Mouse (Mus musculus) ES-Bruce4 (cell line): Measurements from ENCODE around the gene Cplx3. TPM values are rescaled to one million over a fixed set of nuclear protein-coding genes. Genes with fewer than 3 reads are reported as not detected.
A peak's percentile ranks its signal among the peaks of the same experiment; 100 is the strongest.

Source experiments
- H3K27ac ChIP-seq: 2 replicates; pipeline ENCODE4 v1.5.1; 2012; ENCODE audit warnings: low read length, inconsistent platforms; ENCODE audit not compliant: insufficient read depth
- H3K27me3 ChIP-seq: 2 replicates; pipeline ENCODE4 v1.6.1; 2012; ENCODE audit warnings: mild to moderate bottlenecking, low read length, inconsistent platforms; ENCODE audit not compliant: control insufficient read depth, poor library complexity, insufficient read depth, severe bottlenecking
- H3K36me3 ChIP-seq: 2 replicates; pipeline ENCODE4 v1.6.1; 2012; ENCODE audit warnings: inconsistent platforms, mild to moderate bottlenecking, low read length, moderate library complexity; ENCODE audit not compliant: control insufficient read depth, poor library complexity, insufficient read depth, severe bottlenecking
- H3K4me1 ChIP-seq: one replicate; pipeline ENCODE4 v1.8.1; 2011; ENCODE audit warnings: low read length; ENCODE audit not compliant: control insufficient read depth, insufficient read depth
- H3K4me3 ChIP-seq: 2 replicates; pipeline ENCODE4 v1.5.1; 2011; ENCODE audit warnings: low read depth, mild to moderate bottlenecking, low read length
- H3K9ac ChIP-seq: 2 replicates; pipeline ENCODE4 v1.6.1; 2012; ENCODE audit warnings: low read depth, mild to moderate bottlenecking, inconsistent platforms; ENCODE audit not compliant: poor library complexity, severe bottlenecking
- H3K9me3 ChIP-seq: replicated peaks from 2 replicates; pipeline ENCODE4 v1.6.1; 2012; ENCODE audit warnings: mild to moderate bottlenecking, low read length, inconsistent platforms; ENCODE audit not compliant: control insufficient read depth, poor library complexity, insufficient read depth, severe bottlenecking
- CTCF ChIP-seq: IDR thresholded peaks from one replicate; pipeline ENCODE4 v1.8.1; 2011; ENCODE audit warnings: low read depth, low read length
- EP300 ChIP-seq: IDR thresholded peaks from 2 replicates; pipeline ENCODE4 v1.6.1; 2011; ENCODE audit warnings: low read depth, low read length; ENCODE audit not compliant: insufficient read depth
- POLR2A ChIP-seq: IDR thresholded peaks from one replicate; pipeline ENCODE4 v1.8.1; 2011; ENCODE audit warnings: low read length; ENCODE audit not compliant: insufficient read depth
- polyA plus RNA-seq: library from polyadenylated mRNA; stranded (reverse); fragments of >200 nt; gene quantifications from 2 replicates; pipeline ENCODE4 v1.2.4, GENCODE M21; 2011; ENCODE audit warnings: low read depth; ENCODE audit not compliant: missing spikeins, insufficient read depth, insufficient read length

Gene Cplx3
- polyA plus RNA-seq, 1 experiment: not detected

DNA sequence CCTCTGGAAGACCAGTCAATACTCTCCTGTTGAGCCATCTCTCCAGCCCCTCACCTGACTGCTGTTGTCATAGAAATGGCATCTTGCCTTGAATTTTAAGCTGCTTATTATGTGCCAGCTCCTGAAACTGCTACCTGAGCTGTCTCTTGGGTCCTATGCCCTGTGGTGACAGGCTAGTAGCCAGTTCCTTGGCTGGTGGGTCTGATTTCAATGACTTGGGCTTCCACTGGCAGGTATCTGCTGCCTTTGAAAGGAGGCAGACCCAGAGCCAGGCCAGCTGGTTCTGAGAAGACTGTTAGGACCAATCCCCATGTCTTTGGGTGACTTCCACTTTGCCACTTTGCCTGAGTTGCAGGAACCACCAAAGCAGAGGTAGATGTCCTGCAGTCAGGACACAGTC lies 31.7 kb downstream of the Cplx3 start:
- Histone ChIP-seq H3K9ac (no peak overlapping the region), H3K27me3 (no peaks in the 10 kb centered on the region), H3K27ac (no peak overlapping the region), H3K36me3 (peaks cover 3% of the 10 kb centered on the region; the same call in 1 of the 2 replicates), H3K4me3 (no peak overlapping the region), H3K4me1 (no peaks in the 10 kb centered on the region), H3K9me3 (no peaks in the 10 kb centered on the region)
- TF ChIP-seq CTCF (no peak), POLR2A (no peak), EP300 (no peak)

DNA sequence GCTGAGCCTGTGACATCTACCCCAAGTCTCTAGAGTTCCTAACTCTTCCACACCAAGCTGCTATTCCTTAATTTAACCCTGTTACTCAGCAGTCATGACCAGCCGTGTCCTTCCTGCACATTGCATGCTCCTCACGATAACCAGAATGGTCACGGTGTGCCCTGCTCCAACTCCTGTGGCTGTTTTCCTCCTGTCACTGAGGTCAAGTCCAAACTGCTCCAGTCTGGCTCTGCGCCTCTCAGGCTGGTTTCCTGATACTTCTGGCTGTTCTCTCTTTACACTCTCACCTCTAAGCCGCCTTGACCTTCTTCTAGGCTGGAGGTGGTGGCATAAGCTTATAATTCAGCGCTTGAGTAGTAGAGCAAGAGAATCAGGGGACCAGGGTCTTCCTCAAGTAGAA lies 37.6 kb downstream of the Cplx3 start:
- Histone ChIP-seq H3K36me3 (no peaks in the 10 kb centered on the region), H3K27ac (no peak overlapping the region), H3K27me3 (no peaks in the 10 kb centered on the region), H3K9ac (no peak overlapping the region), H3K4me1 (no peaks in the 10 kb centered on the region), H3K4me3 (no peak overlapping the region), H3K9me3 (no peaks in the 10 kb centered on the region)
- TF ChIP-seq CTCF (no peak), EP300 (no peak), POLR2A (no peak)

DNA sequence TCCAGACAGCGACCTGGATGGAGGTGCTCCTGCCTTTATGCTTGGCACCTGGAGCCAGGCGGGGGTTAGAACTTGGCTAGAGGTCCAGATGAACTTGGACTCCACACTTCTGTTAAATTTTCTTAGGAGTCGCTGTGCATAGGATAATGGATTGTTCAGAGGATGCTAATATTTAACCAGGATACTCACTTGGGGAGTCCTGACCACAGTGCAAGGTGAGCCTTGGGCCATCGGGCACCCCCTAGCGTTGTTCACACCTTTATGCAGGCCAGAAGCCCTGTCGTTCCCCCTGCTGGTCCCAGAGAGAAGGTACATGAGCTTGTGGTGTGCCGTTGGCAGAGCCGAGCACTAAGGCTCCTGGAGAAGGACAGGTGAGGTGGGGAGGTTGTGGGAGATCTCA lies 39.2 kb downstream of the Cplx3 start:
- H3K27me3 ChIP-seq: no peaks in the 10 kb centered on the region
- H3K27ac ChIP-seq: no peak overlapping the region
- H3K9me3 ChIP-seq: no peaks in the 10 kb centered on the region
- no peak overlapping the region for H3K9ac ChIP-seq
- no peaks in the 10 kb centered on the region for H3K36me3 ChIP-seq
- TF ChIP-seq EP300: no peak
- no peak for TF ChIP-seq POLR2A
- peak; percentile 70 for TF ChIP-seq CTCF
- H3K4me1 ChIP-seq: no peaks in the 10 kb centered on the region
- H3K4me3 ChIP-seq: no peak overlapping the region

DNA sequence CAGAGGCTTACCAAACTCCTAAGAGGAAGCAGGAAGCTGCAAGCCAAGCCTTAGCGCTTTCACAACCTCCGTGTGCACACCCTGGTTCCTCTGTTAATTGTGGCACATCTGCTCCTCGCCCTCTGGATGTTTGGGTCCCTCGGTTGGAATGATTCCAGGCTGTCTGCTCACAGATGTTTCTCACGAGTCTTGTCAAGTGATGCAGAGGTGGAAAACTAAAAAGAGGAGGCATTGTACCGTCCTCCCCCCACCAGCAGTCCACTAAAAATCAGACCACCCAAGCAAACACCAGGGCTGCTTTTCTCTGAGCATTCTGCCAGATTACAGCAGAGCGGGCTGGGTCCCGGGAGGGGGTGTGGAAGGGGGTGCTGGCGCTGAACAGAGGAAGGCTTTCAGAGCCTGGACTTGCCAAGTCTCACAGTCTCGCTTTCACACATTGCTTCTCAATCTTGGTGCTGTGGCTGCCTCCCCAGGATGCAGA lies 40.3 kb downstream of the Cplx3 start:
- H3K4me1 ChIP-seq: no peaks in the 10 kb centered on the region
- no peak overlapping the region for H3K4me3 ChIP-seq
- no peaks in the 10 kb centered on the region for H3K9me3 ChIP-seq
- no peaks in the 10 kb centered on the region for H3K36me3 ChIP-seq
- H3K27me3 ChIP-seq: no peaks in the 10 kb centered on the region
- H3K27ac ChIP-seq: no peak overlapping the region
- no peak for TF ChIP-seq EP300
- no peak for TF ChIP-seq CTCF
- H3K9ac ChIP-seq: no peak overlapping the region

DNA sequence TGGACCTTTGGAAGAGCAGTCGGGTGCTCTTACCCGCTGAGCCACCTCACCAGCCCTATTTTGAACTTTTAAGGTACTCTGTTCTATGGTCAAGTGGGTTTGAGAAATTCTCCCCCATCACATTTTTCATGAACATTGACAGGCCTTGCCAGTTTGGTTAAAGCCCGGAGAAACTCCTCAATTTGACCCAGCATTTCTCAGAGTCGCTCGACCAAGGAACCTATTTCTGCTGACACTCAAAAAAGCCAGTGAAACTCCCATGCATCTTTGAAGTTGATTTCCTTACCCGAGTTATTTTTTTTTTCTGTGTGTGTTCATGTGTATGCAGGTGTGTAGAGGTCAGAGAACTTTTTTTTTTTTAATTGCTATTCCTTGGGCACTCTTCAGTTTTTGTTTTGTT lies 41.5 kb downstream of the Cplx3 start:
- Histone ChIP-seq H3K9ac (no peak overlapping the region), H3K36me3 (no peaks in the 10 kb centered on the region), H3K4me1 (no peaks in the 10 kb centered on the region)

DNA sequence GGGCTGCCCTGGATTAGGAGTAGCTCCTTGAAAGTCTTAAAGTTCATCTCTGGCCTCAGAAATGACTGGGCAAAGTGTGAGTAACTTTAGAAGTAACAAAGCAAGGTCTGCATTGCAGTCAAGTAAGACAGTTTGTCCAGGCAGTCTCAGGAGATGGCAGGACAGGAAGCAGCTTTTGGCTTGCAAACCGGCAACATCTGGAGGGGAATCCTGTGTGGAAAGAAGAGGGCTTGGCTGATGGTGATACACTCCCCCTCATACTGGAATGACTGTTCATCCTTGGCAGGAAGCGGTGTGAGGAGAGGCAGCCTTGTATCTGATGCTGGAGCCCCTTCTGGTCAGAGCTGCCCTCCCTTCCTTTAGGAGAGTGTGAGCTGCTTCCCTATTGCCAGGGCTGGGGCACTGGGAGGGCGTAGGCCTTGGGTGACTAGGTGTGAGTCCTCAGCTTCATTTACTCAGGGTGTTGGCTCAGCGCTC lies 43.1 kb downstream of the Cplx3 start:
- Histone ChIP-seq H3K27me3 (no peaks in the 10 kb centered on the region), H3K9ac (no peak overlapping the region), H3K4me3 (no peak overlapping the region), H3K27ac (no peak overlapping the region), H3K36me3 (no peaks in the 10 kb centered on the region), H3K9me3 (no peaks in the 10 kb centered on the region), H3K4me1 (no peaks in the 10 kb centered on the region)
- TF ChIP-seq EP300 (no peak), POLR2A (no peak), CTCF (no peak)

More for the DNA sequence above, 41.5 kb downstream of the Cplx3 start:
- no peaks in the 10 kb centered on the region for H3K27me3 ChIP-seq
- no peak overlapping the region for H3K4me3 ChIP-seq
- H3K9me3 ChIP-seq: no peaks in the 10 kb centered on the region
- no peak overlapping the region for H3K27ac ChIP-seq
- no peak for TF ChIP-seq EP300
- no peak for TF ChIP-seq POLR2A
- TF ChIP-seq CTCF: no peak
